Mouse (Mus musculus) liver, embryonic 16.5 days (tissue): Measurements from ENCODE around the gene Serpine1. TPM values are rescaled to one million over a fixed set of nuclear protein-coding genes. Genes with fewer than 3 reads are reported as not detected.

Experiments
- ATAC-seq: fragments of 200-750 bp; cut with Nextera tagmentation; 2 replicates; pipeline ENCODE4 v1.8.0; 2017; ENCODE audit warnings: low read depth, mild to moderate bottlenecking, moderate number of reproducible peaks, moderate library complexity
- H3K27ac ChIP-seq: fragments of 300-500 bp; sonication (generic); 2 replicates; pipeline ENCODE4 v1.5.1; 2014; ENCODE audit warnings: mild to moderate bottlenecking, low read length
- H3K27me3 ChIP-seq: fragments of 300-500 bp; sonication (generic); 2 replicates; pipeline ENCODE4 v1.6.1; 2014; ENCODE audit warnings: low read depth, low read length, mixed read lengths; ENCODE audit not compliant: control insufficient read depth, insufficient read depth
- H3K36me3 ChIP-seq: fragments of 300-500 bp; sonication (generic); 2 replicates; pipeline ENCODE4 v1.6.1; 2014; ENCODE audit warnings: mild to moderate bottlenecking; ENCODE audit not compliant: control insufficient read depth, insufficient read depth
- H3K4me1 ChIP-seq: fragments of 300-500 bp; sonication (generic); 2 replicates; pipeline ENCODE4 v1.6.1; 2014; ENCODE audit warnings: low read depth, low read length, mixed read lengths; ENCODE audit not compliant: control insufficient read depth
- H3K4me2 ChIP-seq: fragments of 300-500 bp; sonication (generic); 2 replicates; pipeline ENCODE4 v1.6.1; 2014; ENCODE audit warnings: low read depth, low read length, mixed read lengths
- H3K4me3 ChIP-seq: fragments of 300-500 bp; sonication (generic); 2 replicates; pipeline ENCODE4 v1.5.1; 2014; ENCODE audit warnings: low read depth, mild to moderate bottlenecking, low read length
- H3K9ac ChIP-seq: fragments of 300-500 bp; sonication (generic); 2 replicates; pipeline ENCODE4 v1.6.1; 2014; ENCODE audit warnings: low read depth, low read length
- H3K9me3 ChIP-seq: fragments of 300-500 bp; sonication (generic); replicated peaks from 2 replicates; pipeline ENCODE4 v1.6.1; 2016; ENCODE audit warnings: low read length; ENCODE audit not compliant: control insufficient read depth
- WGBS: fragments of 180-500 bp; shearing (Covaris S2); extraction: QIAGEN DNeasy Blood & Tissue Kit; methylation state at CpG from one replicate; pipeline ENCODE4 v1.1.7; 2014; ENCODE audit not compliant: insufficient replicate concordance; 5-methylcytosine and 5-hydroxymethylcytosine counted together
- polyA plus RNA-seq: library from polyadenylated mRNA; unstranded; fragments of >200 nt; fragmentation: Nextera tagmentation; extraction: Ambion mirVana; gene quantifications from 2 replicates; pipeline ENCODE4 v1.2.1, GENCODE M21; 2015

The Serpine1 gene
- polyA plus RNA-seq, 1 experiment from 2014 or later, result 0.34 TPM

GRCm38 (mm10) chr5:137054873-137055272 is 17.2 kb downstream of the Serpine1 start:
- H3K9ac ChIP-seq, result no peak overlapping the region
- no peak for ATAC-seq
- H3K36me3 ChIP-seq, result no peaks in the 10 kb centered on the region
- no peaks in the 10 kb centered on the region for H3K4me1 ChIP-seq
- H3K27me3 ChIP-seq, result peaks cover 2% of the 10 kb centered on the region; the same call in 1 of the 2 replicates
- no peaks in the 10 kb centered on the region for H3K9me3 ChIP-seq
- 60% methylated on average over 5 of the region's 5 CpGs for WGBS
- H3K4me3 ChIP-seq, result no peak overlapping the region
- no peak overlapping the region for H3K27ac ChIP-seq
- H3K4me2 ChIP-seq, result no peak overlapping the region

GRCm38 (mm10) chr5:137054299-137054698 is 17.8 kb downstream of the Serpine1 start:
- 74% methylated on average over 7 of the region's 7 CpGs for WGBS
- Histone ChIP-seq H3K4me2 (no peak overlapping the region), H3K27ac (no peak overlapping the region), H3K9ac (no peak overlapping the region), H3K27me3 (peaks cover 2% of the 10 kb centered on the region; the same call in 1 of the 2 replicates), H3K36me3 (no peaks in the 10 kb centered on the region), H3K9me3 (no peaks in the 10 kb centered on the region), H3K4me1 (no peaks in the 10 kb centered on the region), H3K4me3 (no peak overlapping the region)
- no peak for ATAC-seq

GRCm38 (mm10) chr5:137051914-137052505 is 20.1 kb downstream of the Serpine1 start:
- WGBS, result 64% methylated on average over 5 of the region's 5 CpGs
- Histone ChIP-seq H3K27me3 (peaks cover 2% of the 10 kb centered on the region; the same call in 1 of the 2 replicates), H3K4me3 (no peak overlapping the region), H3K9ac (no peak overlapping the region), H3K4me1 (no peaks in the 10 kb centered on the region), H3K27ac (no peak overlapping the region), H3K9me3 (no peaks in the 10 kb centered on the region), H3K4me2 (no peak overlapping the region), H3K36me3 (no peaks in the 10 kb centered on the region)
- peak; percentile 41 for ATAC-seq

- peaks cover 2% of the 10 kb centered on the region; the same call in 1 of the 2 replicates for H3K27me3 ChIP-seq
- no peak overlapping the region for H3K4me2 ChIP-seq
- H3K4me3 ChIP-seq, result no peak overlapping the region
- no peak overlapping the region for H3K27ac ChIP-seq
- no peaks in the 10 kb centered on the region for H3K9me3 ChIP-seq
- no peak overlapping the region for H3K9ac ChIP-seq
- no peak for ATAC-seq
- H3K36me3 ChIP-seq, result no peaks in the 10 kb centered on the region
- 49% methylated on average over 6 of the region's 6 CpGs for WGBS
- peaks cover 3% of the 10 kb centered on the region for H3K4me1 ChIP-seq
Measured at GRCm38 (mm10) chr5:137051125-137051524, 20.9 kb downstream of the Serpine1 start.

- ATAC-seq, result no peak
- H3K36me3 ChIP-seq, result peaks cover 2% of the 10 kb centered on the region
- H3K4me1 ChIP-seq, result peaks cover 15% of the 10 kb centered on the region
Measured at GRCm38 (mm10) chr5:137046991-137047390, 25.1 kb downstream of the Serpine1 start.

GRCm38 (mm10) chr5:137046324-137046718 is 25.7 kb downstream of the Serpine1 start:
- H3K9me3 ChIP-seq, result no peaks in the 10 kb centered on the region
- peaks cover 5% of the 10 kb centered on the region for H3K36me3 ChIP-seq
- H3K27ac ChIP-seq, result no peak overlapping the region
- peaks cover 15% of the 10 kb centered on the region for H3K4me1 ChIP-seq
- peak overlapping the region; percentile 69 for H3K4me3 ChIP-seq
- H3K9ac ChIP-seq, result no peak overlapping the region
- peaks cover 2% of the 10 kb centered on the region; the same call in 1 of the 2 replicates for H3K27me3 ChIP-seq
- ATAC-seq, result no peak
- peak overlapping the region; percentile 86 for H3K4me2 ChIP-seq
- 27% methylated on average over 5 of the region's 5 CpGs for WGBS

More at GRCm38 (mm10) chr5:137046991-137047390, 25.1 kb downstream of the Serpine1 start:
- H3K9me3 ChIP-seq, result no peaks in the 10 kb centered on the region
- H3K4me2 ChIP-seq, result no peak overlapping the region
- peaks cover 2% of the 10 kb centered on the region; the same call in 1 of the 2 replicates for H3K27me3 ChIP-seq
- H3K4me3 ChIP-seq, result no peak overlapping the region
- no peak overlapping the region for H3K27ac ChIP-seq
- H3K9ac ChIP-seq, result no peak overlapping the region

- H3K27me3 ChIP-seq, result peaks cover 2% of the 10 kb centered on the region; the same call in 1 of the 2 replicates
Measured at GRCm38 (mm10) chr5:137045402-137046323, 26.4 kb downstream of the Serpine1 start, which contains the start of gene Ap1s1. Gene Ap1s1, minus strand, starts transcription at chr5:137046135.

GRCm38 (mm10) chr5:137043997-137044396 is 28.1 kb downstream of the Serpine1 start:
- Histone ChIP-seq H3K4me2 (no peak overlapping the region), H3K27me3 (no peaks in the 10 kb centered on the region), H3K27ac (no peak overlapping the region), H3K9ac (no peak overlapping the region), H3K9me3 (no peaks in the 10 kb centered on the region), H3K4me3 (no peak overlapping the region), H3K36me3 (peaks cover 7% of the 10 kb centered on the region), H3K4me1 (peaks cover 15% of the 10 kb centered on the region)
- no peak for ATAC-seq
- 88% methylated on average over 7 of the region's 7 CpGs for WGBS

More at GRCm38 (mm10) chr5:137045402-137046323, 26.4 kb downstream of the Serpine1 start, which contains the start of gene Ap1s1:
- H3K4me1 ChIP-seq, result peaks cover 15% of the 10 kb centered on the region
- H3K4me3 ChIP-seq, result peak within 1 kb of the TSS; percentile 69
- peak within 1 kb of the TSS; percentile 82 for H3K9ac ChIP-seq
- peak; percentile 83 for ATAC-seq
- peaks cover 5% of the 10 kb centered on the region for H3K36me3 ChIP-seq
- peak within 1 kb of the TSS; percentile 86 for H3K4me2 ChIP-seq
- peak within 1 kb of the TSS; percentile 3 for H3K27ac ChIP-seq
- under 1% methylated on average over 48 of the region's 48 CpGs for WGBS
- no peaks in the 10 kb centered on the region for H3K9me3 ChIP-seq
